Mouse (Mus musculus) thymus, adult 18-20 months (tissue): ENCODE results near the gene Fcnb.

Experiments
- DNase-seq, 2 experiments: peaks; one replicate each; pipeline ENCODE4 v3.0.0; 2022; ENCODE audit warnings: mixed read lengths in 2 of 2

Gene Fcnb

DNA sequence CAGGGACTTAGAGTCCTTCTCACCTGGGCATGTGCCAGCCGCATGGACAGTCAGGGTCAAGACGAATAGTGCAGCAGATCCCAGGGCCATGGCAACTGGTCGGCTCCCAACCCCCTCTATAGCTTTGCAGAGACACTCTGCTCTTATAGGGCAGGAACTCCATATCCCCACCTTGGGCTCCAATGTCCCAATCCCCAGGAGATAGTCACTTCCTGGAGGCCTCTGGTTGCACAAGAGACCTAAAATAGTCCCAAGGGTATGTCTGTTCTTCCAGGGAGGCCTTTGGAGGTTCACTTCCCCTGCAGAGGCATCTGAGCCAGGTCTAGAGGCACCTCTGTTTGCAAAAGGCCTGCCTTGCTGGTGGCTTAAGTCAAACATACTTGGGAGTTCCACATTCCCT is at the start of gene Fcnb:
Fcnb (minus strand) TSS at position 118 of the 400 bp plus-strand sequence.
- no peak for DNase-seq

GRCm38 (mm10) chr2:28133833-28134232 is 49.1 kb upstream of the Fcnb start:
- no peak for DNase-seq

GRCm38 (mm10) chr2:28132117-28132516 is 47.4 kb upstream of the Fcnb start:
- no peak for DNase-seq

GRCm38 (mm10) chr2:28126763-28127438 is 42.2 kb upstream of the Fcnb start:
- no peak for DNase-seq

DNA sequence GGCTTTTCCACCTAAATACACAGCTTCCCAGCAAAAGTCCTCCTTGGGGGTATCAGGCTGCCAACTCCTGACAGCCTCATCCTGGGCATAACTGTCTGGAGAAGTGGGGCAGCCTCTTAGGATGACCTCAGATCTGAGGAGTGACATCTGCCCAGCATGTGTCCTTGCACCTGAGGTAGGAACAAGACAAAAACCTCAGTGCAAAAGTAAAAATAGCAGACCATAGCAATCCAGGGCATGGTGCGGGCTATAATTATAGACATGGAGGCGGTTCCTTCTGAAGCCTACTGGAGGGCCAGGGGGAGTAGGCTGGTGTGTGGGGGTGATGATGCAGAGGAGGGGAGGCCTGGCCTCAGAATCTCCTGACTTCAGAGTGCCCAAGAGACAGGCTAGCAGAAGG is 39.2 kb upstream of the Fcnb start:
- DNase-seq: no peak

DNA sequence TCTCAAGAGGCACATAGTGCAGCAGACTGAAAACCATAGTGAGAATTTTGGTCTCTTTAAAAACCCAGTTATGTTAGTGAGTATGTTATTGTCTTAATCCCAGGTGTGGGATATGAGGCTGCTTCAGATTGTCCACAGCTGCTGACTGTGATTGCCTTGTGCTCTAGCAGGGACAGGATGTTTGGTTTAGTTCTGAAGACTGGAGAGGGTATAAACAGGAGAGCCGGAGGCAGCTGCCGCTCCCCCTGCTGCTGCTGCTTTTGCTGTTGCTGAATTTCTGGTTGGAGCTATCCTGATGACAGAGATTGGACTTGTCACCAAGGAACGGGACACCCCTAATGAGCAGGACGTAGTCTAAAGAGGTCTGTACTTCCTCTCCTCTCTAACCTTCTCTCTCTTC is 36.6 kb upstream of the Fcnb start:
- no peak for DNase-seq

DNA sequence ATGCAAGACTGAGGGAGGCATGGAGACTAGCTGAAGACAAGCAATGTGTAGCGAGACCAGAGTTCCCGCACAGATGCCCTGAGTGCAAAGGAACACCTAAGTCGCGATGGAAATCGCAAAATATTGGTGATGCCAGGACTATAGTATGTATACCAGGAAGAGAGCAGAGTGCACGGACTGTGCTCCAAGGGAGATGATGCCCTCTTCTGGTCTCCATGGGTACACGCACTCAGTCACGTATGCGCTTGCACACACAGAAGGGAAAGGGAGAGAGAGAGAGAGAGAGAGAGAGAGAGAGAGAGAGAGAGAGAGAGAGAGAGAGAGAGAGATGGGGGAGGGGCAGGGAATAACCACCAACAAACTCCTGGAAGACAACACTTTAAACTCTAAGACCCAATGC is 35.7 kb upstream of the Fcnb start:
- DNase-seq: no peak

DNA sequence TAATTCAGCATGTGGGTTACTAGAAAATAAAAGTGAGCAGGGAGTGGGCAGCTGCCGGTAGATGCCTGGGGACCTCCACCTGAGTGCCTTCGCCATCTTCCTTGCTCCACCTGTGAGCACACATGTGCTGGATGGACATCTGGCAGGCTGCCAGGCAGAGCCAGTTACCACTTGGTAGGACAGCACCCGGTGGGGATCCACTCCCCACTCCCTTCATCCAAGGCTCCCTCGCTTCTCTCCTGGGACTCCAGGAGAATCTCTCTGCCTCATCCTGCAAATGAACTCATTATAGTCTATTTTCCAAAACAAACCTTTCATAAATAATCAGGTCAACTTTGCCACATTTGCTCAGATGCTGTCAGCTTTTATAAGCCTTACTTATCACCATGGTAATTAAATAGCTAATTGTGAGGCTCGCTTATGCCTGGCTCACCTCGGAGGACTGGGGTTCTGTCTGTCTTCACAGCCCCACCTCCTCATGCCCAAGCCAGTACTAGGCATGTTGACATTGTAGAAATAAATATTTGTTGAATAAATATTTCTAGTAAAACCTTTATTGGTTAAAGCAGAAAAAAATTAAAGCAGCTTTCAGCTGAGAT is 33.9 kb upstream of the Fcnb start:
- no peak for DNase-seq

- no peak for DNase-seq
Observed at GRCm38 (mm10) chr2:28117490-28118308, 33.0 kb upstream of the Fcnb start.

- no peak for DNase-seq
Observed at GRCm38 (mm10) chr2:28108763-28109162, 24.1 kb upstream of the Fcnb start.

DNA sequence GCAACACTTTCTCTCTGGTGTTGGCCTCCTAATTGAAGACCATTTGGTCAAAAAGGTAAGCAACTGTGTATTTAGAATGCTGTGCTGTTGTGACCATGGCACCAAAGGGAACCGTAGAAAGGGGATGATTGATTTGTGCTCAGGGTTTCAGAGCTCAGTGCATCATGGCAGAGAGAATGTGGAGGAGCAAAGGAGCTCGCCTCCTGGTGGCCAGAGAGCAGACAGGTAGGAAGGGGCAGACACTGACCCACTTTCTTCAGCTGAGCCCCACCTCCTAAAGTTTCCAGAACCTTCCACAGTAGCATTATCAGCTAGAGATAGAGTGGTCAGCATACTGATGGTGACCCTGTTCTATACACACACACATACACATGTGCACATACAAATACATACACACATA is 21.3 kb upstream of the Fcnb start:
- no peak for DNase-seq

DNA sequence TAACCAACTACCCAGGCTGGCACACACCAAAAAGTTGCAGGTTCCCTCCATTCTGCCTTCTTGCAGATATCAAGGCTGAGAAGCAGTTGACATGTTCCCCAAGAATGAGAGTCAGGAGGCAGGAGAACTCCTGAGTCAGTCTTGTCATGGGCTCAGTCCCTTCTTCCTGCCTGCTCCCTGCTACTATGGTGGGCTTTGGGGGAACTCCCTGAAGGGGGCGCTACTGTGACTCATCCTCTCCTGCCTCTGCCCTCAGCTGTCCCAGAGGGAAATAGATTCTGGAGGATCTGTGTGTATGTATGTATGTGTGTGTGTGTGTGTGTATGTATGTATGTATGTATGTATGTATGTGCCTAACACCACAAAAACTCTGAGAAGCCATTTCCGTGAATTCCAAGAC is 19.0 kb upstream of the Fcnb start:
- no peak for DNase-seq

GRCm38 (mm10) chr2:28101892-28102291 is 17.2 kb upstream of the Fcnb start:
- DNase-seq: no peak

DNA sequence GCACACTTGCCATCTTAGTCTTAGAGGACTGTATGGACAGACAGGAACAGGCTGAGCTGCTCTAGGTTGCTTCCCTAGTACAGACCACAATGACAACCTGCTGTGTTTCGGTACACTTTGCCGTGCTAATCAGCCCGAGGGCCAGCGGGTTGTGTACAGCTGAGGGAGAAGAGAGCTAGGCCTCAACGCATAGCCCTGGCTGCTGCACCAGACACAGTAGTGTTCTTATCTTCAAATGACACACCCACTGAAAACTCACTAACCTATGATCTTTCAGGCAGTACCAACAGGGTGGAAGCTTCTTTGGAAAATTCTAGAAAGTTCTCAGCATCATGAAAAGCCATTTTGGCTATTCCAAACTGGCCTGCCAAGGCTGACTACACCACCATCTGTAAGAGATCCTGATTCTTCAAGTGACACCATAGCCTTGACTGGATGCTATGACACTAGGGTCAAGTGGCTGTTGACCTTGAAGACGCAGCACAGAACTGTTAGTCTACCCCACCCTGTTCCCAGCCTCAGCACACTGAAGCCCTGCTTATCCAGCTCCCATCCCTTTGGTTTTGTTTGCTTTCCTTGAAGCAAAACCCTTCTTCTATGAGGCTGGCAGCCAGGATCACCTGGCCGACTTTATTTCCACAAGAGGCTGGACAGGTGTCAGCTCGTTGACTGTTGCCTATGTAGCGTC is 16.3 kb upstream of the Fcnb start:
- no peak for DNase-seq

DNA sequence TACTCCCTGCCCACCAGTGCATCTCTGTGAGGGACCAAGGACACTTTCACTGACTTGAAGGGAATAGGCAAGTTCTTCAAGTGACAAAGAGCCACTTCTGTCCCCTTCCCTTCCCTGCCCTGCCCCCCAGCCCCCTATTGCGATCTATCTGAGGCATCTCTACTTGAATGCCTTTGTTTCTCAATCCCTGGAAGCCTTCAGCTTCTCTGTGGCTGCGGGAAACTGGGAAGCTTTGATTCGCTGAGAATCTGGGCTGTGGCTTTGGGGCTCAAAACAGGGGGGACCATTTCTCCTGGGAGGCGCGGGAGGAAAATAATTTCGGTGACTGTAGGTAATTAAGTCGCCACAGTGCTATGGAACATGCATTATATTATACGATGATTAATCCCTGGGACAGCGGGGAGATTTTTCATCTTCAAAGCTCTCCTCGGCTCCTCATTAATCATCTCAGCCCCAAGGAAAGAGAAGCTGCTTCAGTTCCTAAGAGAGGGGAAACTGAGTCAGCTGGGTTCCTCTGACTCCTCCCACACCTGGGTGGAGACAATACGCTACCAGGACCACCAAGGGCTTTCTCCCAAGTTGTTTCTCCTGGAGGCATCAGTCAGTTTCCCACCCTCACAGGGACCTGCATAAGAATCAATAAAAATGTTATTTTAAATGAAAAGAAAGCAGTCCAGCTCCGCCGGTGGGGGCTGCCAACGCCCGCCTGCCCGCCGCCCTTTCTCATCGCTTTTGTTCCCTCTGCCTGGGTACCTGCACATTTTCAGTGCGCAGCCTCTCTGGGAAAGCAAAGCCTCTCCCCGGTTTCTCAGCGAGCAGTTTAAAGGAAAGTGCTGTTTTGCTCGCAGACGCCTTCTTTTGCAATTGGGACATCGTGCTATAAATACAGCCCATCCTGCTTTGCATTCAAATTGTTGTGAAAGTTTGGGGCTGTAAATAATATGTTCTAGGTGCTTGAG is 14.1 kb upstream of the Fcnb start:
- DNase-seq: no peak

GRCm38 (mm10) chr2:28096751-28097309 is 12.1 kb upstream of the Fcnb start:
- no peak for DNase-seq

DNA sequence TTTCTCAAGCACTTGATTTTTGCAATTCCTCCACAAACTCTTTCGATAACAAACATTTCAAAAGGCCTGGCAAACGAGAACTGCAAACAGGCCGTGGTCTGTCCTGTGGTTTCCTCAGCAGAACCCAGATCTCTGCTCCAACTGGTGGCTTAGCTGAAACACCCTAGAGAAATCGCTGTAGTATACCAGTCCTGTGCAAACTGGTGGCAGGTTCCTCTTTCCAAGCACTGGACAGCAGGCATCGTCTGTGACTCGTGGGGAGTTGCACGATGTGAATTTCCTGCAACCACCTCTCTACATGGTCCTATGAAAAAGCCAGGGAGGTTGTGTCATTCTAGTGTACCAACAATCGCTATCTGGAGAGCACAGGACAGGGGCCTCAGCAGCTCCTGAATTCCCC is 7.4 kb upstream of the Fcnb start:
- no peak for DNase-seq

DNA sequence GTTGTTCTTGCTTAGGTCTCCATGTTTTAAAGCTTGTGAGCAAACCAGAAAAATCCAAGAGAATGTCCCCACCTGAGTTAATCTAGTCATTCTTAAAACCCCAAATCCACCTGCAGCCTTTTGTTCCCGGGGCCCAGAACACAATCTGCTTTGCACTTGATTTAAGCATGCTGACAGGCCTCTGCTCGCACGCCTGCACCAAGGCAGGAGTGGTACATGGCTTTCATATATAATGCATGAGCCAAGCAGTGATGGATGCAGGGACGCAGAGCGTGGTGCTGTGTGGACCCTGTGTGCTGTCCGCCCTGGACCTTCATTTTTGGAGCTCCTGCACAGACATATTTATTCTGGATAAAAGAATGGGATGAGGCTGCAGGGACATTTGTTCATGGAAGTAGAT is 6.4 kb upstream of the Fcnb start:
- no peak for DNase-seq

DNA sequence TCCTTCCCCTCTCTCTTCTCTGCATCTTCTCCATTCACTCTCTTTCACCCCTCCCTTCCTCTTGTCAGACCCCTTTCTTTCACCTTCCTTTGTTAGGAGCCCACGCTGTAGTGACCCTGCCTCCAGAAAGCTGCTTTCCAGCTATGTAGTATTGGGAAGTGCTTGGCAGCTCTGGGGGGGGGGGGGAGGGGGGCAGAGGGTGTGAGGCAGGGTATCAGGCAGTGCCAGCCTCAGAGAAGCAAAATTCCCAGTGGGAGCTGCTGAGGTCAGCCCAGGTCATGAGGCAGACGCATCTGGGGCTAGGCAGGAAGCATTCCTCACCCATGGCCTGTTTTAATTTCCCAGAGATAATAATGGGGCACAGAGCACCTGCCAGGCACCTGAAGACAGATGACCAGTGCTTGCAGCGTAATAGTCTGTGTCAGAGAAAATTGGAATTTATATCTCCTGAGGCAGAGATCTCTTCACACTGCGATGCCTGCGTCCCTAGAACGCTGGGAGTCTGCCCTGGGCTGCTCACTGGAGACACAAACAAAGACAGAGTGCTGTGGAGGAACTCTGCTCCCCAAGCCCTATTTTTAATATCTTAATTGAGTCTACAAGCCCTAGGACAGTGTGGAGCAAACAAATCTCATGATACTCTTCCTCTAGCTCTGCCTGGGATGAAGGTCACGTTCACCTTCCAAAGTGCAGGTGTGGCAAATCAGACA is 5.8 kb upstream of the Fcnb start:
- no peak for DNase-seq

DNA sequence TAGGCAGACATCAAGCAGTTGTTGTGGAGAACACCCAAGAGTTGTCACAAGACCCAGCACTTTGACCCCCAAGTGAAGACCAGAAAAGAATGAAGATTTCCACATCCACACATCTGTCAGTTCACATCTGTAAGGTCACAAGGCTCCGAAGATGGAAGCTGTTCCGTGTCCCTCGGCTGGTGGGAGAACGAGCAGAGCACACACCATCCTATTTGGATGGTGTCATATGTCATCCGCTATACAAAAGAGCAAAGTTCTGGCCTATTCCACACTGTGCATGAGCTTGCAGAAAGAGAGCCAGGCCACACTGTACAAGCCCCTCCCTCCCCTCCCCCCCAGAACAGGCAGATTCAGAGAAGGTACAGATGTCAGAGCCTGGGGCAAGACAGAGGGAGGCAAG is 4.4 kb upstream of the Fcnb start:
- DNase-seq: no peak

DNA sequence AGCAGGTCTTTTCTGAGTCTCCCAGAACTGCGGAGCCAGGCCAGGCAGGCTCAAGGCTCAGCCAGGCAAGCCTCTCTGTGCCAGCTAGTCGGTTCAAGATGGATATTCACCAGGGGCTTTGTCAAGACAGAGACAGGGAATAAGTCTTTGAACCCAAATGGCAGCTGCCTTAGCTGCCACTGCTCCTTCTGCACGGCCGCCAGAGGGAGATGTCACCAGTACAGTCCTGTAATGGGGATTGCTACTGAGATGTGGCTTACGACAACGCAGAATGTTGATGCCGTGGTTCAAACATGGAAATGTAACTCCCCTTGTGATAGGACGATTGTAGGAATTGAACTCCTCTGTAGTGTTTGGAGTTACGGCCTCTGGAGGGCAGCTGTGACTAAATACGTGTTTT is 1.4 kb upstream of the Fcnb start:
- DNase-seq: no peak
